Mouse (Mus musculus) thymus, postnatal 25 days (tissue): Measurements from ENCODE around the gene Pm20d2.

Experiments used
- DNase-seq: peaks from one replicate; pipeline ENCODE4 v3.0.0; 2022

Pm20d2 gene

DNA sequence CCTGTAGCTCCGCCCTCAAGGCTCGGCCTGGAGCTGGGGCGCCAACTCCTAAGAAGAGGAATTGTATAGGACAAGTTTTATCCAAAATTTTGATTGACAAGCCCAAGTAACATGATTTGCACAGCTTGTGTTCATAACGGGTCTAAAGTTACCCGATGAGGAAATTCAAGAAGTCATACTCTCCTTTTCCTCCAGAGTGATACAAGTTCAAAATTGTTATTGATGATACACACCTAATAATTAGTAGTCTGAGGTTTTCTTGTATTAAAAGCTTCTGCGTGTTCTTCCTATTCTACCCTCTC, at the start of gene Pm20d2:
Gene Pm20d2, minus strand, starts transcription at position 3 of the 302 bp plus-strand sequence.
- no peak for DNase-seq

DNA sequence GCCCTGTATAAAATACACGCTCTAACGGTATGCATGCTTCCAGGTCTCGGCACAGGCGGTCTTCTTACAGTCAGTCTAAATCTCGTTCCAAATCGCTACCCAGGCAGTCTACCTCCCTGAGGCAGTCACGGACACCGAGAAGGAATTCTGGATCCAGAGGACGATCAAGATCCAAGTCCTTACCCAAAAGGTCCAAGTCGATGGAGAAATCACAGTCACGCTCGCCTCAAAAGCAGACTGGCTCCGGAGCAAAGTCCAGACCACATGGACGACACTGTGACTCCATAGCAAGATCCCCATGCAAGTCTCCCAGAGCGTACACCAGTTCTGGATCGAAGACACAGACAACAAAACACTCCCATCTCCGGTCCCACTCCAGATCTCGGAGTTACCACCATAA, 41.3 kb upstream of the Pm20d2 start:
- DNase-seq, result no peak

DNA sequence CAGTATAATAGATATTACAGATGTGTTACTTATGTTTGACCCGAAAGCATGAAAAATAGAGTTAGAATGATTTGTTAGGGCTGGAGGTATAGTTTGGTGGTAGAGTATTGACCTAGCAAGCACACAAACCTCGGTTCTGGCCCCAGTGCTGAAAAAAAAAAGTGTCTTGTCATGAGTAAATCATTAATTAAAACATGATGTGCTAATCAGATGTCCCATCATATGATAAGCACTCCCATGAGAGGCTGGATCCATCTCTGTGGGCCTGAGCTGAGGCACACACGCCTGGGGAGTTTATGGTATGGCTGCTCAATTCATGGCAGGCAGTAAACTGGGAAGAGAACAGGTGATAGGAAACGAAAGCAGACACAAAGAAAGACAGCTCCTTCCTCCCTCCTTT, 40.1 kb upstream of the Pm20d2 start:
- DNase-seq, result no peak

- DNase-seq, result no peak
Measured at GRCm38 (mm10) chr4:33227164-33227563, 37.6 kb upstream of the Pm20d2 start.

GRCm38 (mm10) chr4:33224003-33224675, 34.6 kb upstream of the Pm20d2 start:
- DNase-seq, result no peak

GRCm38 (mm10) chr4:33221847-33222246, 32.3 kb upstream of the Pm20d2 start:
- no peak for DNase-seq

- DNase-seq, result peak; percentile 59
Measured at GRCm38 (mm10) chr4:33208881-33209841, 19.6 kb upstream of the Pm20d2 start, which contains the start of gene Srsf12. TSS of gene Srsf12 (plus strand) at chr4:33208991.

GRCm38 (mm10) chr4:33207551-33207950, 18.0 kb upstream of the Pm20d2 start:
- DNase-seq, result no peak

DNA sequence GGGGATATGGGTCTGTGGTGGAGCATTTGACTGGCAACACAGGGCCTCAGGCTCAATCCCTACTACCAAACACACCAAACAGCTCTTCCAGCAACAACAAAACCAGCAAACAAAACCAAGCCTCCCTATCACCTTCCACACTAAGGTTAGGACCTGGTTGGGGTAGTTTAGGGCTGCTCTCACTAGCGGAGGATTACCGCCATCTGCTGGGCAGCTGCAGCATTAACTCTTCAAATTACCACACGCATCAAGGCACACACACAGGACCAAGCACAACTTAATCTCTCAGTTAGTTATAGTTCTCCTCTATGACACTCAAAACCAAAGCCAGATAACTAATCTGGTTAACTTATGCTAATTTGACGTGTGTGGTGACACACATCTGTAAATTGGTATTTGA, 15.1 kb upstream of the Pm20d2 start:
- peak; percentile 54 for DNase-seq

- no peak for DNase-seq
Measured at GRCm38 (mm10) chr4:33198117-33198516, 8.6 kb upstream of the Pm20d2 start.

DNA sequence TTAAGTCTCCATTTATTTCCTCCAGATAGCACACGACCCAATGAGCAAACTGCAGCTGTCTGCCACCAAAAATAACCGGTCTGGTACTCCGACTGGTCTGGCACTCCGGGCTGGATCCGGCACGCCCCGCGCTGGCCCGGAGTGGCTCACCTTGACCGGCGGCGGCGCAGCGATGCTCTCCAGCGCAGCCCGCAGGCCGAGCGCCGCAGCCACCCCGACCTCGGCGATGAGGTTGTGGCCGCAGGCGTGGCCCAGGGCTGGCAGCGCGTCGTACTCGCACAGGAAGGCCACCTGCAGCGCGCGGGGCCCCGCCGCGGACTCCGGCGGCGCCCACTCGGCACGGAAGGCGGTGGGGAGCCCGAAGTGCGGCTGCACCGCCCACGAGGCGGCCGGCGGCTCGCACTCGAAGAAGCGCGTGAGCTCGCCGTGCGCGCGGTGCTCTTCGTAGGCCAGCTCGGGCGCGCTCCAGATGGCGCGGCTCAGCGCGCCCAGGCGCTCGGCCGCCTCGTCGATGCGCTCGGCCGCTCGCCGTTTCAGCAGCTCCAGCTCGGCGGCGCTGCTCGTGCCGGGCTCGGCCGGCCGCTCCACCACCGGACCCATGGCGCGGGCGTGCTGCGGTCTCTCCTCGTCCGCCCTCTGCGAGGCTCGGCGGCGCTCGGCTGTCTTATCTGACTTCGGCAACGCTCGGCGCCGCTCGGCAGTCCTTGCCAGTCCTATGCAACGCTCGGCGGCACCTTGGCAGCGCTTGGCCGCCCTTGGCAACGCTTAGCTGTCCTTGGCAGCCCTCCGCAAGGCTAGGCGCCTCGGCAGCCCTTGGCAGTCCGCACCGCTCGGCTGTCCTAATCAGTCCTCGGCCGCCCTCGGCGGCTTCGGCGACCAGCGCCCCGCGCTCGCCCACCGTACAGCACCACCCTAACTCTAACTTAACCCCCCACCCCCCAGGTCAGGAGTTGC, 479 bp downstream of the Pm20d2 start:
- DNase-seq, result peak; percentile 49

GRCm38 (mm10) chr4:33188164-33188563, 1.4 kb downstream of the Pm20d2 start:
- DNase-seq, result no peak

DNA sequence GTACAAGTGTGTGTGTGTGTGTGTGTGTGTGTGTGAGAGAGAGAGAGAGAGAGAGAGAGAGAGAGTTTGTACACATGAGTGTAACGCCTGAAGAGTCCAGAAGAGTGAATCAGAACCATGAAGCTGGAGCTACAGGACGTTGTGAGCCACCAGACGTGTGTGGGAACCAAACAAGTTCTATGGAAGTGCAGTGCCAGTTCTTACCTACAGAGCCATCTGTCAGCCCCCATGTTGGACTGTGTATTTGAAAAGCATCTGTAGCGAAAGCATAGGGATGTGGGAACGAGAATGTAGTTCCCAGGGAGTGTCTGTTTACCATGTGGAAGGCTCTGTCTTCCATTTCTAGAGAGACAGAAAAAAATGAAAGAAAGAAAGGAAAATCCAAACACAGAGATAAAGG, 6.1 kb downstream of the Pm20d2 start:
- DNase-seq, result no peak

GRCm38 (mm10) chr4:33152087-33153038, 37.2 kb downstream of the Pm20d2 start:
- DNase-seq, result no peak

DNA sequence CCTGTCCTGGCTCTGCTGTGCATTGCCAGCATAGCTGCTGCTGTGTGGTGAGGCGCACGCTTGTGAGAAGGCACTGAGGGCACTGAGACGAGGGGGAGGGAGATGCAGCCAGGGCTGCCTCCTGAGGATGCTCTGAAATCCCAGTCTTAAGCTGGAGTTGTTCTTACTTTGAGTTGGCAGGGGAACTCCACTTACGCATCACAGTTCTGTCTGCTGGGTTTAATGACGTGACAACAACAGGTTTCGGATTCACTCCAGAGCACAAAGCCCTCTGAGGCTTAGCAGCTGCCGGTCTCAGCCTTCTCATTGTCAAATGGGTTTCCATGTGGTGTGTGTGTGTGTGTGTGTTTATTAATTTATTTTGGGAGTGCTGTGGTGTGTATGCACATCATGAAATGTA, 40.4 kb downstream of the Pm20d2 start:
- no peak for DNase-seq

GRCm38 (mm10) chr4:33147825-33148224, 41.7 kb downstream of the Pm20d2 start:
- peak; percentile 55 for DNase-seq

DNA sequence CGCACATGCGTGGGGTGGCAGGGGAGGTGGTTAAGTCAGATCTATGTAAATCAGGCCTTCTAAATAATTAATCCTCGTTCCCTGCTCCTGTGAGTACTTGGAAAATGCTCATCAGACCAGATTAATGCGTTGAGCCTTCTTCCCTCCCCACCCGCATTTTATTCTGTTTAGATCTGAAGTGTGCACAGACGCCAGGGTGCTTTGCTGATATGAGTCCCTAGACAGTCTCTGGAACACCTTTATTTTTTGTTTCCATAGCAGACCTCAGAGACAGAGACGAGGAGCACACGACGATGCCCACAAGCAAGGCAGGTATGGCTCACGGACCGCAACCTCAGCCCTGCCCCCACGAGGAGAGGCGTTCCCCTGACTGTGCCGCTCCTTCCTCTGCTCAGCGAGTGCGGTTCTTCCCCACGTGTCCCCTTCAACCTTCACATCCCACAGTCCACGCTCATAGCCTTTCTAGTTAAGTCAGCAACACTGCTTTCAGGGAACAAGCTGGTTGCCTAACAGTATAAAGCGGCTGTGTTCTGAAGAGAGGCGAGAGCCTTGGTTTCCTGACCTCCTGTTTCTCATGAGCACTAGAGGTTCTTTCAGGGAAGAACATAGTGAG, 42.8 kb downstream of the Pm20d2 start:
- no peak for DNase-seq

- DNase-seq, result no peak
Measured at GRCm38 (mm10) chr4:33132221-33132620, 57.3 kb downstream of the Pm20d2 start, which contains the start of gene Gabrr1. TSS of gene Gabrr1 (plus strand) at chr4:33132521.

GRCm38 (mm10) chr4:33125409-33126084, 64.0 kb downstream of the Pm20d2 start:
- DNase-seq, result no peak

- DNase-seq, result peak; percentile 62
Measured at GRCm38 (mm10) chr4:33124493-33124892, 65.0 kb downstream of the Pm20d2 start.
